ENCODE assay signal across 8 mouse cellular contexts in the genomic region with DNA sequence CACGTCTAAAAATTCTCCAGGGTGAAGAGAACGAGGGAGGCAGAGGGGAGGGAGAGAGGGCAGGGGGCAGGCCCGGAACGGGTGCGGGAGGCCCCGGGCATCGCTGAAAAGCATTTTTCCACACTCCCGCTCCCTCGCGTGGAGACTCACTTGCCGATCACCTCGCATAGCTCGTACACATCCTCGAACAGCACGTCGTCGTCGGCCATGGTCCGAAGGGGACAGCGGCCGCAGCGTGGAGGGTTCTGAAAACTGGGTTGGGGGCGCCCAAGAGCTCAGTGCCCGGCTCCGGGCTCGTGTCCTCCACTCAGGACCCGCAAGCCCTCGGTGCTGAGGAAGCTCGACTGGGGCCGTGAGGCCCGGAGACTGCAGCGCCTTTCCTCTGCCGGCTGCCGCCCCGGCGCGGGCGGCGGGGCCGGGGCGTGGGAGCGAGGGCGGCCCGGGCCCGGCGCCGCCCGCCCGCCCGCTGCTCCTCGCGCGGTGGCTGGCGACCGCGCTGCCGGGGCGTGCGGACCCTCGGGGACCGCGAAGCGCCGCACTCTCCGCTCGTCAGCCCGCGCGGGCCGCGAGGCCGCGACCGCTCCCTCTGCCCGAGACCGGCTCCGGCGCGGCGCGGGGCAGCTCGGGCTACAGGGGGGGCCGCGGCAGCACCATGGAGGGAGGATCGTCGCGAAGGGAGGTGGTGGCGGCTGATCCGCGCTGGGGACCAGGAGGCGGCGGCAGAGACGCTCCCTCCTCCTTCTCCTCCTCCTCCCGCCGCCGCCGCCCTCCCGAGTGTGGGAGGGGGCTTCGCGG. TPM values are rescaled to one million over a fixed set of nuclear protein-coding genes. Genes with fewer than 3 reads are reported as not detected.
DNase-seq lines count a peak whose midpoint lies in the region; ATAC-seq and TF ChIP-seq lines count a peak whose summit lies in the region.

No protein-coding gene starts in this region.

- 29% methylated on average over 86 of the region's 100 CpGs for WGBS in heart, adult 2 months
- WGBS in limb, embryonic 10.5 days, result 31% methylated on average over 70 of the region's 100 CpGs
- WGBS in midbrain, embryonic 12.5 days, result 37% methylated on average over 47 of the region's 100 CpGs

- peak overlapping the region; percentile 66 for H3K4me3 ChIP-seq in heart, adult 2 months
- peak overlapping the region; percentile 63 for H3K4me3 ChIP-seq in limb, embryonic 10.5 days
- H3K4me3 ChIP-seq in midbrain, embryonic 12.5 days, result peak overlapping the region; percentile 59

- peak; percentile 55 to 62 for DNase-seq in heart, adult 2 months
- no peak for DNase-seq in heart, adult 11 months
- DNase-seq in cerebellum, postnatal 10 days, result peak; percentile 75 to 80
- DNase-seq in gastrocnemius, adult 18-20 months (ENCODE audit: low spot score), result peak; percentile 15
- DNase-seq in limb, embryonic 10.5 days (ENCODE audit: low spot score), result peak; percentile 65
- DNase-seq in spleen, postnatal 4 days (ENCODE audit: low spot score in 2 of 2), result peak; percentile 12 to 69

- intact Hi-C loops in heart, adult 2 months (cut with DNase I), result loop anchor here (5.0 to 10.0 kb wide), 2 partner anchors 134 to 601 kb away; no protein-coding TSS in a partner anchor

- TF ChIP-seq EP300 in heart, adult 2 months (IDR thresholded peaks at IDR 0.05; ENCODE audit: insufficient read depth, low read depth, low read length), result no peak

- H3K79me2 ChIP-seq in heart, adult 2 months (replicated peaks; ENCODE audit: control insufficient read depth, insufficient read depth, low read length), result no peaks in the 10 kb centered on the region

- no peak for TF ChIP-seq POLR2A in heart, adult 2 months (IDR thresholded peaks at IDR 0.05; ENCODE audit: insufficient read depth, low read depth, low read length)

- no peaks in the 10 kb centered on the region for H3K4me1 ChIP-seq in heart, adult 2 months (ENCODE audit: control insufficient read depth, insufficient read depth, low read length)
- no peaks in the 10 kb centered on the region for H3K4me1 ChIP-seq in limb, embryonic 10.5 days
- 0 out of 2 replicates have a peak, but pooled peaks cover 4% of the 10 kb centered on the region for H3K4me1 ChIP-seq in midbrain, embryonic 12.5 days

- H3K4me2 ChIP-seq in midbrain, embryonic 12.5 days (replicated peaks), result peak overlapping the region; percentile 47

- no peaks in the 10 kb centered on the region for H3K27me3 ChIP-seq in heart, adult 2 months (ENCODE audit: control insufficient read depth, insufficient read depth, low read length)
- H3K27me3 ChIP-seq in limb, embryonic 10.5 days (ENCODE audit: low read depth, poor library complexity, severe bottlenecking), result peaks cover 5% of the 10 kb centered on the region; the same call in 1 of the 2 replicates
- no peaks in the 10 kb centered on the region for H3K27me3 ChIP-seq in midbrain, embryonic 12.5 days

- no peaks in the 10 kb centered on the region for H3K36me3 ChIP-seq in heart, adult 2 months (ENCODE audit: control insufficient read depth, insufficient read depth, low read length)
- no peaks in the 10 kb centered on the region for H3K36me3 ChIP-seq in limb, embryonic 10.5 days
- H3K36me3 ChIP-seq in midbrain, embryonic 12.5 days, result no peaks in the 10 kb centered on the region

- peak overlapping the region; percentile 83 for H3K9ac ChIP-seq in heart, adult 2 months (ENCODE audit: low read depth, low read length)
- H3K9ac ChIP-seq in midbrain, embryonic 12.5 days (replicated peaks), result peak overlapping the region; percentile 73

- TF ChIP-seq CTCF in heart, adult 2 months (IDR thresholded peaks at IDR 0.05), result 0 out of 2 replicates have a peak, but pooled peaks have one; percentile 16

- no peaks in the 10 kb centered on the region for H3K9me3 ChIP-seq in limb, embryonic 10.5 days (replicated peaks)
- H3K9me3 ChIP-seq in midbrain, embryonic 12.5 days, result no peaks in the 10 kb centered on the region

- peak overlapping the region; percentile 62 for H3K27ac ChIP-seq in heart, adult 2 months
- peak overlapping the region; percentile 92 for H3K27ac ChIP-seq in limb, embryonic 10.5 days
- peak overlapping the region; percentile 93 for H3K27ac ChIP-seq in midbrain, embryonic 12.5 days (replicated peaks)

- peak; percentile 45 for ATAC-seq in inflammation-experienced regulatory T-cells, adult 6 months
- ATAC-seq in midbrain, embryonic 12.5 days (ENCODE audit: low FRiP score, low read depth), result peak; percentile 84

RNA-seq across cellular contexts. Expression of a gene that starts 5.1 kb away (rescaled TPM):
- 10 to 100 TPM; 15.7 to 16.2 TPM for total RNA-seq in heart, adult 2 months (2021)
- 1.8 and 4.7 TPM in 2 replicates for polyA plus RNA-seq in heart, adult 2 months (2012; rRNA removed)
- total RNA-seq in gastrocnemius, adult 18-20 months (2021), result 10 to 100 TPM in 1 of 2 experiments, 1 to 10 TPM in 1; 9.3 to 12.7 TPM
- under 1 TPM; 0.39 to 0.77 (median 0.57) TPM for polyA plus RNA-seq in inflammation-experienced regulatory T-cells, adult 6 months (2017; shearing (Covaris generic))
- polyA plus RNA-seq in limb, embryonic 10.5 days (2016; fragmentation: Nextera tagmentation; extraction: Ambion mirVana), result 9.2 and 11.7 TPM in 2 replicates
- 23.5 and 25.2 TPM in 2 replicates for polyA plus RNA-seq in midbrain, embryonic 12.5 days (2016; fragmentation: Nextera tagmentation; extraction: Ambion mirVana)
